Mouse (Mus musculus) hindbrain, embryonic 10.5 days (tissue): ENCODE measurements around the gene Gm45021. TPM values are rescaled to one million over a fixed set of nuclear protein-coding genes. Genes with fewer than 3 reads are reported as not detected.

Source experiments
- DNase-seq: peaks from one replicate; pipeline ENCODE4 v3.0.0-alpha.2; 2017; ENCODE audit warnings: low spot score
- H3K27ac ChIP-seq: fragments of 300-500 bp; sonication (generic); 2 replicates; pipeline ENCODE4 v1.5.1; 2016; ENCODE audit warnings: mild to moderate bottlenecking, moderate library complexity
- H3K27me3 ChIP-seq: fragments of 300-500 bp; sonication (generic); 2 replicates; pipeline ENCODE4 v1.6.1; 2016; ENCODE audit warnings: mild to moderate bottlenecking; ENCODE audit not compliant: poor library complexity, insufficient read depth, severe bottlenecking
- H3K36me3 ChIP-seq: fragments of 300-500 bp; sonication (generic); 2 replicates; pipeline ENCODE4 v1.6.1; 2016; ENCODE audit warnings: mild to moderate bottlenecking, moderate library complexity
- H3K4me1 ChIP-seq: fragments of 300-500 bp; sonication (generic); replicated peaks from 2 replicates; pipeline ENCODE4 v1.6.1; 2016; ENCODE audit warnings: mild to moderate bottlenecking
- H3K4me3 ChIP-seq: fragments of 300-500 bp; sonication (generic); 2 replicates; pipeline ENCODE4 v1.5.1; 2016; ENCODE audit warnings: mild to moderate bottlenecking, moderate library complexity
- H3K9me3 ChIP-seq: fragments of 300-500 bp; sonication (generic); 2 replicates; pipeline ENCODE4 v1.6.1; 2016; ENCODE audit warnings: mild to moderate bottlenecking, moderate library complexity
- WGBS: fragments of 180-500 bp; shearing (Covaris S2); methylation state at CpG from one replicate; pipeline ENCODE4 v1.1.7; 2016; 5-methylcytosine and 5-hydroxymethylcytosine counted together
- polyA plus RNA-seq: library from polyadenylated mRNA; unstranded; fragments of >200 nt; fragmentation: Nextera tagmentation; extraction: Ambion mirVana; gene quantifications from 2 replicates; pipeline ENCODE4 v1.2.1, GENCODE M21; 2016

Gene Gm45021
- polyA plus RNA-seq, 1 experiment from 2014 or later: not detected

DNA sequence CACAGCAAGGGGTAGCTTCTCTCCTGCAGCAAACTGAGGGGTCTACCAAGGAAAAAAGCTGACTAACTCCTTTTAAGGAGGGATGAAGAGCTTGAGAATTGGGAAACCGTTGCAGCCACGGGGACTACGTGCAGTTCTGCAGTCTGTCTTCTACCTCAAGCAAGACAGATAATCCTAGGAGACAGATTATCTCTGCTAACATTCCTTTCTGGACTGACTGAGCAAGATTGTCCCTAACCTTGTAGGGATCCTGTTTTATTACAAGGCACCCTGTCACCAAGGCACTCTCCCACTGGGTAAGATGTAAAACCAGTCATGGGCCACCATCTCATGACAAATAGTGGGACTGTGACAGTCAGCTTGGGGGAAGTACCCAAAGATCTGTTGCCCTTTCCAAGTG is 8.2 kb upstream of the Gm45021 start:
- Histone ChIP-seq H3K27ac (no peak overlapping the region), H3K9me3 (no peaks in the 10 kb centered on the region), H3K27me3 (no peaks in the 10 kb centered on the region), H3K4me3 (no peak overlapping the region), H3K4me1 (peaks cover 17% of the 10 kb centered on the region), H3K36me3 (no peaks in the 10 kb centered on the region)
- no peak for DNase-seq
- 31% methylated on average over 3 of the region's 3 CpGs for WGBS

DNA sequence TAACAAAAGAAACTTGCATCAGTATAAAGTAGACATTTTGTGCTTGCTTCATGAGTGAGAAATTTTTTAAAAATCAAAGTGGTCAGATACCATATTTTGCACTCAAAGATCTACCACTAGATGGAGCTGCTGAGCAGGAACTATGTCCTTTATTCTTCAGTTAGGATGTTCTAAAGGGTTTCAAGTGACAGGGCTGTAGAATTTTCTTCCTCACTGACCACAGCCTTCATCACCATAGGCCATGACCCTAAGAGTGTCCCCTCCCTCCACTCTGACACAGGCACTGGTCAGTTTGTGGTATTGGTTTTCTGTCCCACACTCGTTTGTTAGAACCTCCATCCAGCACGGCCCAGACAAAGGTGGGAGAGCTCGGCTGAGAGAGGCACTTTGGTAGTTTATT is 7.4 kb upstream of the Gm45021 start:
- 0 out of 2 replicates have a peak overlapping the region, but pooled peaks have one; percentile 30 for H3K27ac ChIP-seq
- H3K9me3 ChIP-seq: no peaks in the 10 kb centered on the region
- H3K4me3 ChIP-seq: no peak overlapping the region
- DNase-seq: peak; percentile 19
- peaks cover 17% of the 10 kb centered on the region for H3K4me1 ChIP-seq
- H3K27me3 ChIP-seq: no peaks in the 10 kb centered on the region
- 65% methylated on average over 3 of the region's 3 CpGs for WGBS
- no peaks in the 10 kb centered on the region for H3K36me3 ChIP-seq

DNA sequence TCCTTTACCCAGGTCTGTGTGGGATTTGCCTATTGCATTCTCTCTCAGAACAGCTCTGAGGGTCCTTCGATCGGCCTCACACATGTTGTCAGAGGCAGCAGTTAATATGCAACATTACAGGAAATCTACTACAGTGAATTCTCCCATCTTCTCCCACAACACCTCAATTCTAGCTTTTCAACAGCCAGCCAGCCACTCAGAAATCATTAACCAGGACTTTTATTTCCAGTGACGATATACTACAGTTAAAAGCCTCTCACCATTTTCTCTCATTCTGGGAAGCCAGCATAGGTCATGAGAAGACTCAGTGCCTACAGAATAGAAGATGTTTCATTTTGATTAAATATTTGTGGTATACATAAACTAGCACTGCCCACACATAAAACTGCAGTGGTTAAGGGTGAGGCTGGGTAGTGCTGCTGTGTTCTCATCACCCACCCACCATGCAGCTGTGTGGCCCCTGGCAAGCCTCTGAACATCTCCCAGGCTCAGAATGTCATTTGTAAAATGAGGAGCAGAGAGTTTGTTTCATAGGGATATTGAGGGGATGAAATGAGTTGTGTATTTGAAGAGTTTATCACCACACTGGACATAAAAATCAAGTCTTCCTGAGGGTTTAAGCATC is 1.9 kb downstream of the Gm45021 start:
- no peak for DNase-seq
- Histone ChIP-seq H3K27me3 (no peaks in the 10 kb centered on the region), H3K4me1 (peaks cover 29% of the 10 kb centered on the region), H3K36me3 (peaks cover 14% of the 10 kb centered on the region), H3K27ac (no peak overlapping the region), H3K9me3 (peaks cover 8% of the 10 kb centered on the region; the same call in 1 of the 2 replicates), H3K4me3 (no peak overlapping the region)
- WGBS: 84% methylated on average over 3 of the region's 3 CpGs

DNA sequence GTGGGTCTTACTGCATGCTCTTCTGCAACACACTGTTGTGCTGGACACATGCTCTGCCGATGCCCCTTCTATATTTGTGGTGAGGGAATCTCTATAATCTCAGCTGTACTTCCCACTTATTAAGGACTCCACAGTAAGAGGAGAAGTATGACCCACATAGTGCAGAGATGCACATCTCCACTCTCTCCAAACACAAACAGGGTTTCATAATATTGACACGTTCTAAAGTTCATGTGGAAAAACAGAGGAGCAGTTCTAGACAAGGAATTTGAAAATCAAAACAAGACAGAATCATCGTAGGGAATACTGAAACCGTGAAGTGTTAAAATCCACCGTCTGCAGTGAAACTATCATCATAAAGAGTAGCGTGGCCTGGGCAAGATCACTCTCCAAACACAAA is 2.5 kb downstream of the Gm45021 start:
- H3K27ac ChIP-seq: no peak overlapping the region
- peaks cover 29% of the 10 kb centered on the region for H3K4me1 ChIP-seq
- no peak for DNase-seq
- 91% methylated on average over 6 of the region's 6 CpGs for WGBS
- peaks cover 19% of the 10 kb centered on the region for H3K36me3 ChIP-seq
- no peak overlapping the region for H3K4me3 ChIP-seq
- H3K27me3 ChIP-seq: no peaks in the 10 kb centered on the region
- peaks cover 13% of the 10 kb centered on the region for H3K9me3 ChIP-seq

DNA sequence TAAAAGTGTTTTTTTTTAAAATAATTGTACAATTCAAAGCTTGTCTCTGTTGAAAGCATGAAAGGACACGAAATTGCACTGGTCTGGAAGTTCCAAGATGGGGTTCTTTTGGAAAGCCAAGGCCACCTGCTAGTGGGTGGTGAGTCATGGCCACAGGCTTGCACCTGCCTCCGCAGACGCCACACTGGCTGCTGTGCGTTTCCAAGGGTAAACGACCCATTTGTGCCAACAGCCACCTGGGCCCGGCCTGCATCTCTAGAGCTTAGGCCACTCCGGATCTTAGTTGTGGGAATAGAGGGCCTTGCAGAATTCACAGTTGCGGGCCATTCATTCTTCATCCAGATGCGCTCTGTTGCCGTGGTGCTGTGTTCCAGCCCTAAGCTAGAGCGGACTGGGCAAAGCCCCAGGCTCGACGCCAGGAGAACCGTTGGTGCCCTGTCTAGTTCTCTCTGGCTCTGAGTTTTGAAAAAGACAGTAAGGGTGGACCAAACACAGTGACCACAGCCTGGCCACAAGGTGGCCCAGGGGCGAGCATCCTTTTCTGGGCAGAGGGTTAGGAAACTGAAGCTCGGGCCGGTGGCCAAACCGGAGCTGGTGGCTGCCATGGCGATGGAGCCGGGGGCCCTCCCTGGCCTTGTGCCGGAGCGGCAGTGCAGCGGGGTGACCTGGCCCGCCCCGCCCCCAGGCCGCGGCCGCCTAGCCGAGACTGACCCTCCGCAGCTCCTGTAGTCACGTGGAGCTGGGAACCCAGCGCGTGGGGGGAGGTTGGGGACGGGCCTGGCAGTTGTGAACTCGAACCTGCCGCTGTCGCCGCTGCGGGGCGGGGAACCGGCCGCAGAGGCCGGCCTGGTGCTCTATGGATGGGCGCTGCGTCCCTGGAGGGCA is 4.0 kb downstream of the Gm45021 start, which contains the start of the genes Repin1 and Gm44965:
Gene Repin1, plus strand, starts transcription at position 726 of the 885 bp plus-strand sequence.
Gene Gm44965, plus strand, starts transcription at position 784 of the 885 bp plus-strand sequence.
- Histone ChIP-seq H3K4me1 (peaks cover 33% of the 10 kb centered on the region), H3K27ac (peak within 1 kb of the TSS; percentile 98), H3K36me3 (peaks cover 34% of the 10 kb centered on the region), H3K9me3 (peaks cover 25% of the 10 kb centered on the region), H3K27me3 (no peaks in the 10 kb centered on the region), H3K4me3 (peak within 1 kb of the TSS; percentile 92)
- DNase-seq: peak; percentile 94
- WGBS: 5% methylated on average over 45 of the region's 45 CpGs

DNA sequence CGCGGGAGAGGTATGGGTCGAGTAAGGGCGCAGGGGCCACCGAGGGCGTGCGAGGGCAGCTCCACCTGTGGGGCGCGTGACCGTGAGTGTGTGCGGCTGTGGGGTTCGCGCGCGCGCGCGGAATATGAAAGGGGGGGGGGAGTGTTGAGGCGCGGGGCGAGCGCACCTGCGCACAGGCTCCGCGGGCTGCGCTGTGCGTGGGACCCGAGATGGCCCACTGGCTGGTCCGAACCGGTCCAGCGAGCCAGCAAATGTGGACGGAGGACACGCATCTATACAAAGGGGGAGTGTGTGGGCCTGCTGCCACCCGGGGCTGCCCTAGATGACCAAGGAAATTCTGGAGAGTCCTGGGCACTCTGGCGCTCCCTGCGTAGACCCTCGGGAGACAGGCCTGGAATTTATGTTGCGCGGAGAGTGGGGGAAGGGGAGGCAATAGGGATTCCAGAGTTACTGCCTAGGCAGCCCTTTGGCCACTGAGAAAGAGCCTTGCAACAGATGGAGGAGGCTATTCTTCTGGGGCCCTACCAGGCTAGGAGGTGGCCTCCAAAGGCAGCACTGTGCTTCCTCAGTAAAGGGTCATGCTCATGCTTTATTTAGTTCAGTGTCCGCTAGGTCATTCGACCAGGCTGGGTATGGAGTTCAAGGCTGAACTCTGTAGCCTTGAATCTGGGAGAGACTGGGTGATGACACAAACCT is 4.8 kb downstream of the Gm45021 start:
- DNase-seq: peak; percentile 71
- H3K27ac ChIP-seq: peak overlapping the region; percentile 98
- peak overlapping the region; percentile 92 for H3K4me3 ChIP-seq
- peaks cover 42% of the 10 kb centered on the region for H3K36me3 ChIP-seq
- under 1% methylated on average over 41 of the region's 41 CpGs for WGBS
- H3K4me1 ChIP-seq: peaks cover 30% of the 10 kb centered on the region
- no peaks in the 10 kb centered on the region for H3K27me3 ChIP-seq
- peaks cover 25% of the 10 kb centered on the region for H3K9me3 ChIP-seq

DNA sequence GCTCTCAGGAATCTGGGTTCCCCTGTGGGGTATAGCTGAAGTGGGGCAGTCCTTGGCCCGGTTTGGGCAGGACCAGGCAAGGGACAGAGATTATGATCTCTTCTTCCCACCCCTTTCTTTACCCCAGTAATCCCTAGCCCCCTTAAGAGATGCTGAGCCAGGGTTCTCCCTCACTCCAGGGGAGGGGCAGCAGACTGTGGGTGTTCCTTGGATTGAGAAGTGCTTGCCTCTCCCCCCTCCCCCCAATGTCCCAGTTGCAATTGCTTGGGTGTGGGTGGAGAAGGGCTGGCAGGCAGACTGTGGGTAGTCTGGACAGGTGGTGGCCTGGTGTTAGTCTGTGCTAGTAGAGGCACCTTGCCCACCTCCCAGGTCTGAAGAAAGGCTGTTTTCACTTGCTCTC is 5.9 kb downstream of the Gm45021 start:
- Histone ChIP-seq H3K27me3 (no peaks in the 10 kb centered on the region), H3K27ac (peak overlapping the region; percentile 98), H3K4me3 (peak overlapping the region; percentile 92), H3K36me3 (peaks cover 53% of the 10 kb centered on the region), H3K4me1 (peaks cover 30% of the 10 kb centered on the region), H3K9me3 (peaks cover 25% of the 10 kb centered on the region)
- DNase-seq: no peak
- WGBS: 59% methylated on average over 1 of the region's 1 CpGs

DNA sequence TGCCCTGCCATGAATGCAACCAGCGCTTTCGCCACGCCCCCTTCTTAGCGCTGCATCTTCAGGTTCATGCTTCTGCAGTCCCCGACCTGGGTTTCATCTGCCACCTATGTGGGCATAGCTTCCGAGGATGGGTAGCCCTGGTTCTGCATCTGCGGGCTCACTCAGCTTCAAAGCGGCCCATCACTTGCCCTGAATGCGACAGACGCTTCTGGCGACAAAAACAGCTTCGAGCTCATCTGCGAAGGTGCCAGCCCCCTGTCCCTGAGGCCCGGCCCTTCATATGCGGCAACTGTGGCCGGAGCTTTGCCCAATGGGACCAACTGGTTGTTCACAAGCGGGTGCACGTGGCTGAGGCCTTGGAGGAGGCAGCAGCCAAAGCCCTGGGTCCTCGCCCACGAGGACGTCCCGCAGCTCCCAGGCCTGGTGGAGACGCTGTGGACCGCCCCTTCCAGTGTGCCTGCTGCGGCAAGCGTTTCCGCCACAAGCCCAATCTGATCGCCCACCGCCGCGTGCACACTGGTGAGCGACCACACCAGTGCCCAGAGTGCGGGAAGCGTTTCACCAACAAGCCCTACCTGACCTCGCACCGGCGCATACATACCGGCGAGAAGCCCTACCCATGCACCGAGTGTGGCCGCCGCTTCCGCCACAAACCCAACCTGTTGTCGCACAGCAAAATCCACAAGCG is 7.3 kb downstream of the Gm45021 start:
- Histone ChIP-seq H3K4me1 (peaks cover 41% of the 10 kb centered on the region), H3K9me3 (peaks cover 25% of the 10 kb centered on the region), H3K4me3 (peak overlapping the region; percentile 0; the same call in 1 of the 2 replicates), H3K27me3 (no peaks in the 10 kb centered on the region), H3K27ac (no peak overlapping the region), H3K36me3 (peaks cover 56% of the 10 kb centered on the region)
- 97% methylated on average over 45 of the region's 45 CpGs for WGBS
- DNase-seq: no peak

DNA sequence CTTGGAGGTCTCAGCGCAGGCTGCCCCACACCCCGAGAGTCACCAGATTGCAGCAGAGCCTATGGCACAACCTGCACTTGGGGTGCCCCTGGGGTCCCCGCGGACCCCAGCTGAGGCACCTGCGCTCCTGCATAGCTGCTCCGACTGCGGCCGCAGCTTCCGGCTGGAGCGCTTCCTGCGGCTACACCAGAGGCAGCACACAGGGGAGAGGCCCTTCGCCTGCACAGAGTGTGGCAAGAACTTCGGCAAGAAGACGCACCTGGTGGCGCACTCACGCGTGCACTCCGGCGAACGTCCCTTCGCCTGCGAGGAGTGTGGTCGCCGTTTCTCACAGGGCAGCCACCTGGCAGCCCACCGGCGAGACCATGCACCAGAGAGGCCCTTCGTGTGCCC is 7.8 kb downstream of the Gm45021 start:
- DNase-seq: no peak
- H3K4me1 ChIP-seq: peaks cover 42% of the 10 kb centered on the region
- no peaks in the 10 kb centered on the region for H3K27me3 ChIP-seq
- peaks cover 56% of the 10 kb centered on the region for H3K36me3 ChIP-seq
- peak overlapping the region; percentile 0; the same call in 1 of the 2 replicates for H3K4me3 ChIP-seq
- H3K27ac ChIP-seq: no peak overlapping the region
- 97% methylated on average over 27 of the region's 27 CpGs for WGBS
- H3K9me3 ChIP-seq: peaks cover 25% of the 10 kb centered on the region

DNA sequence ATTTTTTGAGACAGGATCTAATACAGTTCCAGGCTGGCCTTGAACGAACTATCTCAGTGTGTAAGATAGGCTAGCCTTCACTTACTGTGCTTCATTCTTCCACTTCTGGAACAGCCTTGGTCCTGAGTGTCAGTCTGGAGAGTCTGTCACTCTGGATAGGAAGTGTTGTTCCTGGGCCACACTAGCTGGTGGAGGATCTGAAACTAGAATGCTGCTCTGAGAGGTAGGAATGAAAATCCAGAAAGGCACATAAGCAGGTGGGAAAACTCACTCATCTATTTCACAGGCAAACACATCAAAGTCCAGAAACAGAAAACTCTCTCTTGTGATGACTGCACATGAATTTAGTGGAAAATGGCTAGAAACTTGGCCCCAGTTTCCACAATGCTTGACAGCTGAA is 11.2 kb downstream of the Gm45021 start:
- Histone ChIP-seq H3K4me3 (no peak overlapping the region), H3K27ac (0 out of 2 replicates have a peak overlapping the region, but pooled peaks have one; percentile 96), H3K9me3 (peaks cover 25% of the 10 kb centered on the region), H3K36me3 (peaks cover 50% of the 10 kb centered on the region), H3K27me3 (no peaks in the 10 kb centered on the region), H3K4me1 (peaks cover 30% of the 10 kb centered on the region)
- DNase-seq: no peak
- 91% methylated on average over 1 of the region's 1 CpGs for WGBS

DNA sequence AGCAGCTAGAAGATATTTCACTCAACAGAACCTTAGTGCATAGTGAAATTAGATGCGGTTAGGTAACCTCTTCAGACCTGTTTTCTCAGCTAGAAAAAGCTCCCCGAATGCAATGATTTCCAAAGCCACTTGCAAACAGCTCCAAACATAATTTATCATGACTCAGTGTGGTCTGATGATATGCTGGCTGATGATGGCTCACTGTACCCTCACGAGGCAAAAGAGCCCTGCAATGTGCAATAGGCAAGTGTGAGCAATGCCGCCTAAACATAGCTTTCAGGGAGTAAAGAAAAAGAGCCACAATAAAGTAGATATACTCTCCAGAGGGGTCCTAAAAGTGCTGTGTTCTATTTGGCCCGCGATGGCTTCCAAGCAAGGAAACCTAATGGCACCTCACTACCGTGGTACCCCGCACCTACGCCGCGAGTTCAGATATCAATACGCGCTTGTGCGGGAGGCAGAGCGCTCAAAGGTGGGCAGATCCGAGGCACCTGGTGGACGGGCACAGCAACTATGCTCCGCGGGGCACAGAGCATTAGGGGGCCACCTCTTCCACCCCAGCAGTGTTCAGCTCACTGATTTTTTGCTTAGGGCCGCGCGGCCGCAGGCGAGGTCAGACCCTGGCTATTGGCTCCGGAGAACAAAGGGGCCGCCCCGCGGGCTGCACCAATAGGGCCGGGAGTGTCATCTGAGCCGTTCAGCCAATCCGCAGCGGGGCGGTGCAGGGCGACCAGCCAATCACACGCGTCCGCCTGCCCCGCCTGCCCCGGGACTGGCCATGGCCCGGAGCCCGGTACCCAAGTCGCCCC is 12.1 kb downstream of the Gm45021 start, which contains the start of gene Zfp775:
Gene Zfp775, plus strand, starts transcription at position 793 of the 809 bp plus-strand sequence.
- DNase-seq: peak; percentile 96
- Histone ChIP-seq H3K27ac (peak within 1 kb of the TSS; percentile 96), H3K9me3 (peaks cover 16% of the 10 kb centered on the region), H3K36me3 (peaks cover 41% of the 10 kb centered on the region), H3K4me3 (peak within 1 kb of the TSS; percentile 68), H3K27me3 (no peaks in the 10 kb centered on the region), H3K4me1 (peaks cover 28% of the 10 kb centered on the region)
- 5% methylated on average over 42 of the region's 42 CpGs for WGBS
